Mouse (Mus musculus): Measurements from ENCODE around the gene Olfr1336. TPM values are rescaled to one million over a fixed set of nuclear protein-coding genes. Genes with fewer than 3 reads are reported as not detected.

The Olfr1336 gene
- total and polyA plus RNA-seq, 3 experiments: not detected

- H3K4me2 ChIP-seq (ENCODE audit: insufficient read depth, low read depth, poor library complexity, severe bottlenecking): no peak overlapping the region
- no peaks in the 10 kb centered on the region for H3K27me3 ChIP-seq (replicated peaks)
- in situ Hi-C loops (cut with MboI; ENCODE audit: low pct_ligation_motif_present, low pct_unique_long_range_greater_than_20kb, low sequenced_read_pairs): no loop called here
- DNase-seq (ENCODE audit: extremely low read depth): no peak
- H3K4me1 ChIP-seq (ENCODE audit: control insufficient read depth in 1 of 2, insufficient read depth in 2 of 2): no peaks in the 10 kb centered on the region
- no peaks in the 10 kb centered on the region for H3K36me3 ChIP-seq (replicated peaks in 1 of 2; ENCODE audit: control insufficient read depth in 1 of 2, insufficient read depth in 1 of 2, low read length in 1 of 2)
- no peak overlapping the region for H3K9ac ChIP-seq (ENCODE audit: insufficient read depth, low read depth)
- H3K79me2 ChIP-seq (replicated peaks; ENCODE audit: control insufficient read depth, extremely low read depth, insufficient read depth, poor library complexity, severe bottlenecking): no peaks in the 10 kb centered on the region
- no peak overlapping the region for H3K27ac ChIP-seq (ENCODE audit: insufficient read depth, low read depth)
- H3K4me3 ChIP-seq (replicated peaks in 1 of 3; ENCODE audit: low read depth in 2 of 3, low read length in 2 of 3, poor library complexity in 1 of 3): no peak overlapping the region
- H3K9me3 ChIP-seq (replicated peaks; ENCODE audit: low read length): peaks cover 37% of the 10 kb centered on the region
- dilution Hi-C loops (cut with MboI; ENCODE audit: extremely low pct_ligation_motif_present, extremely low pct_unique_long_range_greater_than_20kb, low sequenced_read_pairs): no loop called here
- TF ChIP-seq PAX5 (IDR thresholded peaks at IDR 0.05; ENCODE audit: low read length) (no peak), TBP (conservative IDR thresholded peaks at IDR 0.05; ENCODE audit: low read depth, low read length) (no peak), USF1 (IDR thresholded peaks at IDR 0.05; ENCODE audit: low read depth, low read length) (no peak), RCOR1 (conservative IDR thresholded peaks at IDR 0.05; ENCODE audit: low read depth, low read length) (no peak), E2F4 (IDR thresholded peaks at IDR 0.05; ENCODE audit: insufficient replicate concordance, low read depth, low read length) (no peak), ZNF384 (IDR thresholded peaks at IDR 0.05; ENCODE audit: low read depth, low read length) (no peak), NRF1 (IDR thresholded peaks at IDR 0.05; ENCODE audit: low read depth, low read length) (no peak), JUN (IDR thresholded peaks at IDR 0.05; ENCODE audit: insufficient read depth, low read depth, low read length) (no peak), CHD2 (IDR thresholded peaks at IDR 0.05; ENCODE audit: low read length) (no peak)
These were observed 8.2 kb upstream of the Olfr1336 start for GRCm38 (mm10) chr7:6447771-6448170.

GRCm38 (mm10) chr7:6456399-6456798, 431 bp downstream of the Olfr1336 start:
- Histone ChIP-seq H3K4me3 (replicated peaks in 1 of 3; ENCODE audit: low read depth in 2 of 3, low read length in 2 of 3, poor library complexity in 1 of 3) (no peak overlapping the region), H3K4me2 (ENCODE audit: insufficient read depth, low read depth, poor library complexity, severe bottlenecking) (no peak overlapping the region), H3K27me3 (replicated peaks) (no peaks in the 10 kb centered on the region), H3K4me1 (ENCODE audit: control insufficient read depth in 1 of 2, insufficient read depth in 2 of 2) (no peaks in the 10 kb centered on the region), H3K9ac (ENCODE audit: insufficient read depth, low read depth) (no peak overlapping the region), H3K27ac (ENCODE audit: insufficient read depth, low read depth) (no peak overlapping the region), H3K9me3 (replicated peaks; ENCODE audit: low read length) (peaks cover 30% of the 10 kb centered on the region), H3K36me3 (replicated peaks in 1 of 2; ENCODE audit: control insufficient read depth in 1 of 2, insufficient read depth in 1 of 2, low read length in 1 of 2) (no peaks in the 10 kb centered on the region), H3K79me2 (replicated peaks; ENCODE audit: control insufficient read depth, extremely low read depth, insufficient read depth, poor library complexity, severe bottlenecking) (no peaks in the 10 kb centered on the region)
- dilution Hi-C loops (cut with MboI; ENCODE audit: extremely low pct_ligation_motif_present, extremely low pct_unique_long_range_greater_than_20kb, low sequenced_read_pairs) (no loop called here), in situ Hi-C loops (cut with MboI; ENCODE audit: low pct_ligation_motif_present, low pct_unique_long_range_greater_than_20kb, low sequenced_read_pairs) (no loop called here)
- no peak for DNase-seq (ENCODE audit: extremely low read depth)
- TF ChIP-seq E2F4 (IDR thresholded peaks at IDR 0.05; ENCODE audit: insufficient replicate concordance, low read depth, low read length) (no peak), UBTF (IDR thresholded peaks at IDR 0.05; ENCODE audit: low read depth, low read length) (no peak), MEF2A (IDR thresholded peaks at IDR 0.05; ENCODE audit: borderline replicate concordance, low read depth, low read length) (no peak), MXI1 (IDR thresholded peaks at IDR 0.05; ENCODE audit: low read depth, low read length) (no peak), KAT2A (IDR thresholded peaks at IDR 0.05; ENCODE audit: insufficient replicate concordance, low read length) (no peak), ZKSCAN1 (IDR thresholded peaks at IDR 0.05; ENCODE audit: borderline replicate concordance, low read depth, low read length) (no peak), NRF1 (IDR thresholded peaks at IDR 0.05; ENCODE audit: low read depth, low read length) (no peak), ZMIZ1 (IDR thresholded peaks at IDR 0.05; ENCODE audit: low read depth, low read length) (no peak), HCFC1 (IDR thresholded peaks at IDR 0.05; ENCODE audit: low read depth, low read length) (no peak), IRF4 (IDR thresholded peaks at IDR 0.05; ENCODE audit: low read depth, low read length) (no peak), SMC3 (IDR thresholded peaks at IDR 0.05; ENCODE audit: low read depth, low read length) (no peak), RCOR1 (conservative IDR thresholded peaks at IDR 0.05; ENCODE audit: low read depth, low read length) (no peak), GABPA (IDR thresholded peaks at IDR 0.05; ENCODE audit: insufficient replicate concordance, low read depth, low read length) (no peak), ETS1 (conservative IDR thresholded peaks at IDR 0.05; ENCODE audit: low read depth, low read length) (no peak), POLR2A (IDR thresholded peaks at IDR 0.05; ENCODE audit: low read depth, low read length) (no peak), ELF1 (IDR thresholded peaks at IDR 0.05; ENCODE audit: low read depth, low read length) (no peak)

Measured in CH12.LX (cell line).